Mouse (Mus musculus) C2C12 (cell line): ENCODE results near the gene Nrk.

Source experiments
- CTCF ChIP-seq: IDR thresholded peaks from one replicate; pipeline ENCODE4 v1.5.1; 2011; ENCODE audit not compliant: control insufficient read depth, insufficient read depth, insufficient read length
- USF1 ChIP-seq: IDR thresholded peaks from one replicate; pipeline ENCODE4 v1.6.1; 2011; ENCODE audit warnings: low read depth, mild to moderate bottlenecking, control low read depth, moderate library complexity

DNA sequence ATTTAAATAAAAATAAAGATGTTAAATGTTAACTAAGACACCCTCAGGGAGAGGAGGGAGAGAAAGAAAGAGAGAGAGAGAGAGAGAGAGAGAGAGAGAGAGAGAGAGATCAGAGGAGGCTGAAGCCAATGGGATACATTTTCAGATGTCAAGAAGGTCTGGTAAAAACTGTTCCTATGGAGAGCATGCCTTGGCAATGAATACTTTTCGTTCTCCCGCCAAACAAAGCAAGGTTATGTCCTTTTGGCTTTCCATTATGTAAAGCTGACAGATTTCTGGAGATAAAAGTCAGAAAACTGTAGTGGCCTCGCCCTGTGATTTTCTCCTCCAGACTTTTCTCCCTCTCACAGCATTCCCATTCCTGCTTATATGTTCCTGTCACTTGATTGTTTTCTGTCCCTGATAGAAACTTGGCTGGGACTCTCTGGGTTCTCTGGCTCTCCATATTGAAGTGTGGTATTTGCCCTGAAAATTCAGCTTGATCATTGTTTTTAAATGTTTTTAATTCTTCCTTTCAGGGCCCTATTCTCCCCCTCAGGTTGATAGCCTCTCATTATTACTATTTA, 112.4 kb downstream of the Nrk start:
- TF ChIP-seq USF1 (no peak), CTCF (no peak)
